Comparison of ENCODE assay signal across 18 mouse cellular contexts in the genomic region with DNA sequence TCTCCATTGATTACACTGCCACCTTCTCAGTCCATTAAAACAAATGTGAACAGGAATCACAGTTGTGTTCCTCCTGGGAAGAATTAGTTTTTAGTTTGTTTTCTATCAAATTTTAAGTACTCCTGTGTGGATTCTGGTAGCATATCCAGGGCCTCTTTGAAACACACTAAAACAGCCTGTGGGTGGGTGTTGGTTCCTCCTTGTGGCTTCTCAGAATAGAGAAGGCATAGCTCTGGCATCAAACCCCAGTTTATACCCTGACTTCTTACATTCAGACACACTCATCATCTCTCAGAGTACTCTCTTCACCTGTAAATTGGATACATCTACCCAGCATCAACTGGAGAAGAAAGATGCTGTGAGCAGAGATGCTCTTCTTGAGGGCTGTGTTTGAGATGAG.
A peak's percentile ranks its signal among the peaks of the same experiment; 100 is the strongest.
DNase-seq lines count a peak whose midpoint lies in the region; ATAC-seq lines count a peak whose summit lies in the region.
"Had no signal": no experiment of that assay in that cellular context is flagged by ENCODE, and none has a peak within 500 bp of the region (broad histone marks: within the 10 kb centered on the region; RNA-seq: fewer than 3 reads in every experiment).

No protein-coding gene starts in this region.

- H3K36me3 ChIP-seq in midbrain, embryonic 16.5 days (ENCODE audit: control insufficient read depth, insufficient read depth, low read length) = no peaks in the 10 kb centered on the region
- H3K36me3 ChIP-seq: embryonic facial prominence, embryonic 10.5 days; embryonic facial prominence, embryonic 12.5 days; forebrain, embryonic 15.5 days had no signal

- H3K4me2 ChIP-seq in midbrain, embryonic 16.5 days (ENCODE audit: low read length) = no peak overlapping the region
- H3K4me2 ChIP-seq: embryonic facial prominence, embryonic 12.5 days; forebrain, embryonic 13.5 days; forebrain, embryonic 15.5 days had no signal

- no peak overlapping the region for H3K4me3 ChIP-seq in midbrain, embryonic 16.5 days (ENCODE audit: low read depth, low read length)
- H3K4me3 ChIP-seq: embryonic facial prominence, embryonic 10.5 days; embryonic facial prominence, embryonic 12.5 days; forebrain, embryonic 13.5 days; forebrain, embryonic 15.5 days had no signal

- no peaks in the 10 kb centered on the region for H3K4me1 ChIP-seq in midbrain, embryonic 16.5 days (ENCODE audit: control insufficient read depth, insufficient read depth, low read length)
- H3K4me1 ChIP-seq: embryonic facial prominence, embryonic 10.5 days; embryonic facial prominence, embryonic 12.5 days; forebrain, embryonic 13.5 days; forebrain, embryonic 15.5 days had no signal

- no peaks in the 10 kb centered on the region for H3K9me3 ChIP-seq in midbrain, embryonic 16.5 days (replicated peaks; ENCODE audit: control insufficient read depth, low read length, poor library complexity, severe bottlenecking)
- H3K9me3 ChIP-seq: embryonic facial prominence, embryonic 10.5 days; embryonic facial prominence, embryonic 12.5 days; forebrain, embryonic 13.5 days; forebrain, embryonic 15.5 days had no signal

- no peak for ATAC-seq in midbrain, embryonic 16.5 days
- ATAC-seq: forebrain, embryonic 13.5 days; forebrain, embryonic 15.5 days; forebrain, postnatal 0 days had no signal

- H3K27ac ChIP-seq in midbrain, embryonic 16.5 days (ENCODE audit: low read length) = no peak overlapping the region
- H3K27ac ChIP-seq: embryonic facial prominence, embryonic 10.5 days; embryonic facial prominence, embryonic 12.5 days; forebrain, embryonic 13.5 days; forebrain, embryonic 15.5 days had no signal

- H3K27me3 ChIP-seq in midbrain, embryonic 16.5 days (ENCODE audit: control insufficient read depth, insufficient read depth, low read depth, low read length) = no peaks in the 10 kb centered on the region; the same call in 1 of the 2 replicates
- H3K27me3 ChIP-seq: embryonic facial prominence, embryonic 12.5 days; forebrain, embryonic 13.5 days; forebrain, embryonic 15.5 days had no signal

- peak; percentile 23 for DNase-seq in heart, adult 11 months
- no peak for DNase-seq in heart, postnatal 14 days
- peak; percentile 9 for DNase-seq in brain, adult 2 months (ENCODE audit: low read depth, low spot score)
- DNase-seq in telencephalon, adult 2 months (ENCODE audit: low read depth, low spot score) = peak; percentile 3
- DNase-seq: adrenal gland, adult 2 months; adrenal gland, postnatal 10 days; adrenal gland, postnatal 25 days; cerebellum, adult 11-12 months; cerebellum, adult 2 months; cerebellum, adult 9-10 months; cerebellum, postnatal 10 days; cerebellum, postnatal 25 days; forebrain, postnatal 0 days had no signal

- no peak overlapping the region for H3K9ac ChIP-seq in midbrain, embryonic 16.5 days (ENCODE audit: low read depth, low read length)
- H3K9ac ChIP-seq: embryonic facial prominence, embryonic 12.5 days; forebrain, embryonic 13.5 days; forebrain, embryonic 15.5 days; forebrain, postnatal 0 days had no signal

- intact Hi-C loops in heart, postnatal 14 days (cut with DNase I) = no loop called here

Comparison
In these comparisons a context has a peak if more than half of its experiments do, and no peak if none do; other contexts are left out.
1. DNase-seq: peak in heart, adult 11 months (single experiment), brain, adult 2 months (single experiment) and telencephalon, adult 2 months (single experiment); none in heart, postnatal 14 days (0 of 2).